Mouse (Mus musculus) MN1 (cell line): ENCODE data around the gene Slc16a11.

Experiments used
- DNase-seq: peaks from one replicate; pipeline ENCODE4 v3.0.0-alpha.2; 2016; ENCODE audit warnings: low spot score

Gene Slc16a11

DNA sequence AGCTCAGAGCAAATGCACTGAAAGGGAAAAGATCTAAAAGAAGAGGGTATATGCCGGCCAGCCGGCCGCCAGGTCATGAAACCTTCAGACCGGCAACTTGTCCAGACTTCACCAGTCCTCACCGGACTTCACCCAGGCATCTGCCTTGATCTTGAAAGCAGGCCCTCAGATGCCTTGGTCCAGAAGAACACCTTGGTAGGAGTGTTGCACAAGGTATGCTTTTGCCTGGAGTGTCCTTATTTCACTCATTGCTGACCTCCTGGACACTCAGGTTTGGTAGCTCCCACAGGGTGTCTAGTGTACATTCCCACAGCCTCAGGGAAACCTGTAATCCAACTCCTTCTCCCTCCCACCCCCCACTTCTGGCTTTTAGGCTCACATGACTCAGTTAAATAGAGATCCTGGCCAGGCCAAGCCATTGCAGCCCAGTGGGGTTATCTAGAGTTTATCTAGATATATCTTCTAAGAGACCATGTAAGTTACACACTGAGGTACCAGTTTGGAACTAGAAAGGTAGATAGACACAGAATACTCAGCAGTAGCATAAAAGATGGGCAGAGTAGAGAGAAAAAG lies 12.4 kb upstream of the Slc16a11 start:
- DNase-seq: no peak

DNA sequence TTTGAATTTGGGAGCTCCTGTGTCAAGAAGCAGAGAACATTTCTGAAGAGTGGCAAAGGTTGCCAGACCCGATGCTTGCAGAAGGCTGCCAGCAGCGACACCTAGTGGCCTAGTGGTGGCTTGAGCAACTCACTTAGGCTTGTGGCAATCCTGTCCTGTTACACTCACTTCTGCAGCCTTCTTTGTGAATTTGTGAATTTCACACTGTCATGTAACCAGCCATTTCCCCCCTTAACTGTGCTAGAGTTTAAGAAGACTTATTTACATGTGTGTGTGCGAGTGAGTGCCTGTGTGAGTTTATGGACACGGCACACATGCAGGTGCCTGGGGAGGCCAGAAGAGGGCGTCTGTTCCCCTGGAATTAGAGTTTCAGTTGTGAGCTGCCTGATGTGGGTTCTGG lies 10.9 kb upstream of the Slc16a11 start:
- DNase-seq: peak; percentile 80

DNA sequence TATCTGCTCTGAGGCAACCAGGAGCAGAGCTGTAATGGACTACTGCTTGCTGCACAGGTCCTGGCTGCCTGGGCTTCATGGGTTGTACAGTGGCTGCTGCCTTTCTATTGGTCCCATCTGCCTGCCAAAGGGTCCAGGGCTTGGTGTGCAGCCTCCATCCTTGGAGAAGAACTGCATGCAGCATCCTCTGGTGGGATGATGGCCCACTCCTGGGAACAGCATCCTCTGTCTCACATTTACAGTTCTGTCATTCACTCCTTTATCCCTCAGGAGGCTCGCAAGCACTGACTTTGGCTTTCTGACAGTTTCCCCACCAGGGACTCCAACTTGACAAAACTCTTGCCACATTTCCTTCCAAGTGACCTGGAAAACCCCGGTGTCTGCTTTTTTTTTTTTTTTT lies 5.8 kb upstream of the Slc16a11 start:
- DNase-seq: no peak

DNA sequence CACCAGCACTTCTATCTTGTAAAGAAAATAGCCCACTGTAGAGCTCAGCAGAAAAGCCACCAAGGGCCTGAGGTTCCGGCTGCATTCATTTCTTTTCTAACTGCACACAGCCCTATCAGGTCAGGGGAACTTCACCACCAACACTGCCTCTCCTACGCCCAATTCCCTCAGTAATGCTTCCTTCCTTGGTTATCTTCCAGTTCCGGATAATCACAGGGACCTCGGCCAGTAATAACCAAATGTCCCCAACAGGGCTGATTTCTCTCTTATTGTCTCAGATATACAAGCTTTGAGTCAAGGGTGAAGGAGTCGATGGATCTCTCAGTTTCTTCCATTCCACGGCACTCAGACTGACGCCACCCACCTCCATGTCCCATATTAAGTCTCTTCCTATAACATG lies 5.3 kb upstream of the Slc16a11 start:
- DNase-seq: no peak

DNA sequence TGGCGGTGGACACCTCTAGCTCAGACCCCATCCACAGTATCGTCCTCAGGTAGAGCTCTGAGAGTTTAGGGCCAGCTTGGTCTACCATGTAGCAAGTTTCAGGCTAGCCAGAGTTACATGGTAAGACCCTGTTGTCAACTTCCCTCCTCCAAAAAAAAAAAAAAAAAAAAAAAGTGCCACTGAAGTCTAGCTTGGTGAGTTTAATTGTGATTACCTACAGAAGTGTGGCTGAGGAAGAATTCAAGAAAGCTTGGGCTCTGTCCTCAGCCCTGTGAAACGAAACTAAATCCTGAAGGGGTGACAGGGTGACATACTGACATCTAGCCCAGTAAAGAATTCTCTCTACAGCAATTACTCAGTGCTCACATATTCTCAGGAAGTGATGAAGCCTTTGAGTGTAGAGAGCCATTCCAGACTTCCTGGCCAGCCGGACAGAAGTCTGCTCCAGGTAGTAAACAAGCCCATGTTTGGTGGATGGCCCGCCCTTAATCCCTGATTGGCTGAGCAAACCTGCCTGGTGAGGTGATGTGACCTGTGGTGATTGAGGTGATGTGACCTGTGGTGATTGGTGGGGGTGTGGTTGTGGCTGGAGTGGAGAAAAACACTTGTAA lies 3.7 kb upstream of the Slc16a11 start:
- no peak for DNase-seq

DNA sequence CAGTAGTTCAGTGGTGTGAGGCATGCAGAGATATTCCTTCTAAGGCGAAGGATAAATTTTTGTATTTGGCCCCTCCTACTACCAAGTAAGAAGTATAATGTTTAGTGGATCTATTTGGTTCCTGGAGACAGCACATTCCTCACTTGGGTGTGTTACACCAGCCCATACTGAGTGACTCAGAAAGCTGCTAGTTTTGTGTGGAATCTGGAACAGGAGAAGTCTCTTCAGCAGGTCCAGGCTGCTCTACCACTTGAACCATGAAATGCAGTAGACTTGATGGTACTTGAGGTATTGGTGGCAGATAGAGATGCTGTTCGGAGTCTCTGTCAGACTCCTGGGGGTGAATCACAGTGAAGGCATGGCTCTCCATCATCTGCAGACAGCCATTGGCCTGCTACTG lies 1.9 kb upstream of the Slc16a11 start:
- DNase-seq: no peak

DNA sequence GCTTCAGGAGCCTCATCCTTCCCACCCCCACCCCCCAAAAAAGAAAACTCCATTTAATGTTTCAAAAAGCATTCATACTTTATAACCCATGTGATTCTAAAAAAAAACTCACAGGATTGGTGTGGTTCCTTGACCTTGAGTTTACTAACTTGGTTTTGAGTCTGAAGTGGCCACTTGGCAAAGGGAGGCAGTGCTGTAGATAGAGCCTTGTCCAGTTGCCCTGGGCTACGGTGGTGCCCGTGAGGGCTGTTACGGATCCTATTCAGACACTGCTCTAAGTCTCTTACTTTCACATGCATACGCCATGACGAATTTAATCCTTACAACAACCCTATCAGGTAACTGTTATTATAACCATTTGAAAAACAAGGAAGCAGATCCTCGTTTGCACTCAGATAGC lies 580 bp upstream of the Slc16a11 start:
- DNase-seq: no peak

DNA sequence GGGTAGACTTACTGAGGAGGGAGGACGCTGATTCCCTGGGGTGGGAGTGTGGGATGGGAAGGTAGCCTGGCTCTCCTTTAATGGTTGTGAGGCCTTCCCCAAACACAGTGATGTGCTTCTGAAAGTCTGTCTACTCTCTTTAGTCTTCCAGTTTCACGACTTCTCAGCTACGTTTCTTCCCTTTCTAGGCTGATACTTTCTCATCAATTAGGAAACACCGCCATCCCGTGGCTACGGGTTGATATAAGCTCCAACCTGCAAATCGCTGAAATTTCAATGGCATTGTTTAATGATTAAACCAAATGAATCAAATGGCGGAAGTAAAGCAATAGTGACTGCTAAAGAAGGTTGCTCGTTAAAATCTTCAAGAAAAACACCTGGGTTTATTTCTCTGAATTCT lies 344 bp downstream of the Slc16a11 start:
- peak; percentile 78 for DNase-seq

DNA sequence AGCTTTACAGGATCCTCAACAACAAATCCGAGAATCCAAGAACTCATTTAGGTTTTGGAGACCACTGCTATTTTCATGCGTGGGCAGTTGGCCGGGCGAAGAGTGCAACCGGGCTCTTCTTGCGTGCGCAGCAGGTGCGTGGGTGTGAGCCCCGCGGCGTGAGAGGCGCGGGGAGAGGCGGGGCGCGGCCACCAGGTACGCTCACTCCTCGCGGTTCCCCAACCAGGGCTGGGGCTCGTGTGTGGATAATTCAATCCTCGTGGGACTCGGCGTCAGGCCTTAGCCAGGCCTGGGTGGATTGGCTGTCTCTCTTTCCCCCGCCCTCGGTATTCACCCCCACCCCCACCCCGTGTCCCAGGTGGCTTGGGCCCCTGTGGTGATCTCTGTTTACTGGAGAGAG lies 1.2 kb downstream of the Slc16a11 start:
- no peak for DNase-seq

DNA sequence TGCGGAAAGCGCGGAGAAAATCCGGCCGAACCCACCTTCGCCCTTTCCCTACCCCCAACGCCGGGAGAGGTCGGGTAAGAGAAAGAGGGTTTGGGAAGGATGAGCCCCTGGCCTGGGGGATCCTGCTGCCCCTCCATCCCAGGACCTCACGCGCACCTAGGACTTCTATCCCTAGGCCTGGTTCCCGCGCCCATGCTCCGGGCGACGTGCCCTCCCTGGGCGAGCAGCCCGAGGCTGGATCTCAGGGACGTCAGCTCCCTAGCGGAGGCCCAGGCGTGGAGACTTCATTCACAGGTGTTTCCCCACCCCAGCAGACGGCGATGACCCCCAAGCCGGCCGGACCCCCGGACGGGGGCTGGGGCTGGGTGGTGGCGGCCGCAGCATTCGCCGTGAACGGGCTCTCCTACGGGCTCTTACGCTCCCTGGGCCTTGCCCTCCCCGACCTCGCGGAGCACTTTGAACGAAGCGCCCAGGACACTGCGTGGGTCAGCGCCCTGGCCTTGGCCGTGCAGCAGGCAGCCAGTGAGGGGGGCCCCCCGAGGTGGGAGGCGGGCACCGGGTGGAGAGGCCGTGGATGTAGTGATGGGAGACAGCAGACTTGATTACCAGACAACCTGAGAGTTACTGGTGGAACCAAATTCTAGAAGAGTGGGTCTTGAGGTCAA lies 1.8 kb downstream of the Slc16a11 start:
- DNase-seq: no peak

DNA sequence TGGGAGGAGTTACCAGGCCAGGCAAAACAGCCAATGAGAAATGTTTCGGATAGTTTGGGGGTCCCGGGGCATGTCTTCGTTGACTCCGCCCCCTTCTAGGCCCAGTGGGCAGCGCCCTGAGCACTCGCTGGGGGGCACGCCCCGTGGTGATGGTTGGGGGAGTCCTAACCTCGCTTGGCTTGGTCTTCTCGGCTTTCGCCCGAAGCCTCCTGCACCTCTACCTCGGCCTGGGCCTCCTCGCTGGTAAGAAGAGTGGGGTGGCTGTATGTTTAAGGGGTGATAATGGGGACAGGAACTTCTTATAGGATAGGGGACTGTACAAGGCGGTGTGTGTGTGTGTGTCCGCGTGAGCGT lies 2.3 kb downstream of the Slc16a11 start:
- DNase-seq: no peak

DNA sequence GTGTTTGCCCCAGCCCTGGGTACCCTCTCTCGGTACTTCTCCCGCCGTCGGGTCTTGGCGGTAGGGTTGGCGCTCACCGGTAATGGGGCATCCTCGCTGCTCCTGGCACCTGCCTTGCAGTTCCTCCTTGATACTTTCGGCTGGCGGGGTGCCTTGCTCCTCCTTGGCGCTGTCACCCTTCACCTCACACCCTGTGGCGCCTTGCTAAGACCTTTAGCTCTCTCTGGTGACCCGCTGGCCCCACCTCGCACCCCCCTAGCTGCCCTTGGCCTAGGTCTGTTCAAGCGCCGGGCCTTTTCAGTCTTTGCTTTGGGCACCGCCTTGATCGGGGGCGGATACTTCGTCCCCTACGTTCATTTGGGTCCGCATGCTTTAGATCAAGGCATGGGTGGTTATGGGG lies 2.7 kb downstream of the Slc16a11 start:
- no peak for DNase-seq

DNA sequence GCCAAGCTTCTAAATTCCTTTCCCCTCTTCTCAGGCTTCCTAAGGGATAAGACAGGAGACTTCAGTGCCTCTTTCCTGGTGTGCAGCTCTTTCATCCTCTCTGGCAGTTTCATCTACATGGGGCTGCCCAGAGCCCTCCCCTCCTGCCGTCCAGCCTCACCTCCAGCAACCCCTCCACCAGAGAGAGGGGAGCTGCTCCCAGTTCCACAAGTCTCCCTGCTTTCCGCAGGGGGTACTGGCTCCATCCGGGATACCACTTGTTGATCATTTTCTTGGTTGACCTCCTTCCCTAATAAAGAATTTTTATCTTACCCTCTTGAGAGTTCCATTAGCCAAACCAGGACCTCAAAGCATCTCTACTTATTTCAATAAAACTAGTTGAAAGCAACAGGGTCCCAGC lies 3.6 kb downstream of the Slc16a11 start:
- no peak for DNase-seq

DNA sequence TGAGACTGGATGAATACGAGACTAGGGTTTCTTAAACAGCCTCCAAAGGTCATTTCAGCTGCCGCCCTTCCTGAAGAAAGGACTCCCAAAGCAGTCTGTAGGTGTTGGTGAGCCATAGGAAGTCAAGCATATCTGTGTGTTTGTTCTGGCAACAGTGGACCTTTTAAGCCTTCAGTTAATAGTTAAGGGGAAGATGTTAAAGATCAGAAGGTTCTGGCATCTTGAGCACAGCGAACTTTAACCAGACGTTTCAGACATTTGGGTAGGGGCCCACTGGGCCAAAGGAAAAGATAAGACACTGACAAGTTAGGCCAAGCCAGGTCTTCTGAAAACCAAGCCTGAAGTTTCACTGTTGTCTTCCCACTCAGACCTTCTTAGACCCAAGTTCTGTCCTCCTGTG lies 5.5 kb downstream of the Slc16a11 start:
- DNase-seq: no peak

DNA sequence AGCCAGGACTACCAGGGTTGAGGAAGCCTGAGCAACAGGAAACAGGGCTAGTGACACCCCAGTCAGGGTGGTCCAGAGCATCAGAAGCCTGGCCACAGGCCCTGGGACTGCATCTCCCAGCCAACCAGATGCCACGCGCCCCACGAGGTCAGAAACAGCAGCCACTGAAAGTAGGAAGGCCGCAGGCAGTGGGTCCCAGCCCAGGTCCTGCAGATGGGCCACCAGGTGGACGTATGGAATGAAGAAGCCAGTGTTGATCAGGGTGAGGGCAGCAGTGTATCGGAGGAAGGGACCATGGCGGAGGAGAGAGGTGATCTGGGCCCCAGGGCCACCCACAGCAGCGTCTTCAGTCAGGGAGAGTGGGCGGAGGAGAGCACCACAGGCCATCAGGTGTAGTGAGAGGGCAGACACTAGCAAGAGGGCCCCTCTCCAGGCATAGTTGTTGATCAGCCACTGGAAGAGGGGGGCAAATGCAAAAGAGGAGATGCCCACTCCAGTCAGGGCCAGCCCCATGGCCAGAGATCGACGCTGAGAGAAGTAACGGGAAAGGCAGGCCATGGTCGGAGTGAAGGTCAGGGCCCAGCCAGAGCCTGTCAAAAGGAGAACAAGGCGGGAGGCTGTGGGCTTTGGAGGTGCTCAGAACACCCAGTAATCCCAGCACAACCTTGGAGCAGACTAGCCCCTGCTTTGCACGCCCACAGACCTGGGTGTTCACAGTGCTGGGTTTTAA lies 6.4 kb downstream of the Slc16a11 start:
- DNase-seq: no peak

DNA sequence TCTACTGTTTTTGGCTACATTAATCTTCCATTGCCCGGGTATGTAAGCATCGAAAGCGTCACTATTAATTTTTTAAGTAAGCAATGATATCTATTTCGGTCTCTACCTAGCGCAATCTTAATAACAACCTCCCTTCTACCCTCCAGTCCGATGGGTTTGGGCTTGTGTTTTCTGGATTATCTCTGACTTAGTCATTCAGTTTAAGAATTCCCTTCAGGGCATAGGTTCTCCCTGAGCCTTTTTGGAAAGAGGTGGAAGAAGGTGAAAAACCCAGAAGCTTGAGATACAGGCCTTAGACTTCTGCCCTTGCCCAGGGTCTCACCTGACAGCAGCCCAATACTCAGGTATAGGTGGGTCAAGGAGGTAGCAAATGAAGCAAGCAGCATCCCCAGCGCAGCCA lies 7.3 kb downstream of the Slc16a11 start:
- DNase-seq: no peak

DNA sequence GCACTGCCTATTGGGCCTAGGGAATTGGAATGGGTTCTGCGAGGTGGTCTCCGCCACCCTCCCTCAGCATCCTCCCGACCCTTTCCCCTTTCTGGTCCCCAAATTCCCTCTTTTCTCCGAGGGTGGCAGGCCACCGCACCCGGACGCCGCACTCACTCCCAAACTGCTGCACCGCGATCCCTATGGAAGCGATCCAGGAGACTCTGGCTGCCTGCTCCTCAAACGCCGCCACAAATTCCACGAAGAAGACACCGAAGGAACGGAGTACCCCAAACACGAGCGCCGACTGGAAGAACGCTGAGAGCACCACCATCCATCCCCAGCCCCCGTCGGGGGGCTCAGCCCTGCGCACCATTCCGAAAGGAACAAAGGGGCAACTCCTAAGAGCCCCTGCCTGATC lies 7.8 kb downstream of the Slc16a11 start:
- no peak for DNase-seq

DNA sequence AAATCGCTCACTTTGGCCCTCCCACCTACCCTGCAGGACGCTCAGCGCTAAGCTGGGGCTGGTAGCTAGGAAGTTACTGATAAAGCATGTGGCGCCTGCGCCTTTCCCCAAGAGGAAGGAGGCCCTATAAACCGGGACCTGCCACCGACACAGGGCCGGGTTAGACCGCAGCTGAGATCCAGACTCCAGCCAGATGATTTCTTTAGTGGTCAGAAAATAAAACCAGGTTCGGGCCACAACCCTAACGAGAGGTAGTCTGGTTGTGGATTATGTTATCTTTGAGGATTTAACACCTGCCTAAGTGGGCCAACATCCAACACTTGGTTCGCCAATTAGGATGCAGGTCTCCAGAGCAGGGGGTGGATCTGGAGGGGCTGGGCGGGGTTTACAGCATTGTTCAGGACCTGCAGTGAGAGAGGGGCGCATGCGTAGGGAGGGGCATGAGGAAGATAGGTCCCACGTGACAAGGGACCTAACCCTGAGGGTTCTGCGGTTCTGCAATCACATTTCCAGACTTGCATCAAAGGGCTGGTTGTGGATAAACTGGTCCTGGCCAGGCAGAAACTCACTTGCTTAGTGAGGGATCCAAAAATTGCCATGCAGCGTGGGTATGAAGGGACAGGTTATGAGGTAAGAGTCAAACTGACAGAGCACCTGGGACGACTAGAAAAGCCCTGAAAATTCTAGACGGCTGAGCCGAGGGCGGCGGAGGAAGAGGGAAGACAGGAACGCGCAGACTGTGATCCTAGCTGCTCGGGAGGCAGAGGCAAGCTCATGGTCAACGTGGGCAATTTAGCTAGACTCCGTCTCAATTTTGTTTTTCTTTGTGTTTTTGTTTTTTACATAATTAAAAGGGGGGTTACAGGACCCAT lies 8.4 kb downstream of the Slc16a11 start, which contains the start of gene Slc16a13:
TSS of gene Slc16a13 (minus strand) at position 334 of the 872 bp plus-strand sequence.
- DNase-seq: peak; percentile 96

DNA sequence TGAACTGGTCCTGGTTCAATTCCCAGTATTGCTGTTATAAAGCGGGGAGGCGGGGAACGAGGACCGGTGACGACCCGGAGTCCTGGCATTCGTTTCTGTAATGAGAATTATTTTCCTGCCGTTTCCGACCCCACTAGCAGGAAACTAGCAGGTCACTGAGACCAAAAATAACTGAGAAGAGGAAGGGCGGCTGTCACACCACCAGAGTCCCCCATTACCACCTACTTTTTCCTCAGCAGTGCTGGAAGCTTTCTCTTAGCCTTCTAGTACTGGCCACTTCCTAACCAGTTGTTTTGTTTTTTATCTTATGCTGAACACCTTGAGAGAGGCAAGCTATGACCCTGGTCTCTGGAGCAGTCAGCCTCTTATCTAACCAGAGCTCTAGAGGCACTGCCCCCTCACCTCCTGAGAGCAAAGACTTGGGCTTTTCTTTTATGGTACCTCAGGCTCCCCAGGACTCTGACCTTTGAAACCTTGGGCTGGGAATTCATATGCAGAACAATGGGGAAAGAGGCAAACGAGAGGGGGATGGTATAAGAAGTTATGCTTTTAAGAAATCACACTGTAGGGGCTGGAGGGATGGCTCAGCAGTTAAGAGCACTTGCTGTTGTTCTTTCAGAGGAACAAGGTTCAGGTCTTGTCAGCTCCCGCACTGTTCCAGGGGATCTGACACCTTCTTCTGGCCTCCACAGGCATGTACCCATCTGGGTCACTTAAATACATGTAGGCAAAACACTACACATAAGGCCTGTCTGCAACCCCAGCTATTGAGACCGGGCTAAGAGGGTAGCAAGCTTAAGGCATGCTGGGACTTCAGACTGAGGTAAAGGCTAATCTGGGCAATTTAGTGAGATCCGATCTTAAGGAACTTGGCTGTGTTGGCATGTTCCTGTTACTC lies 9.3 kb downstream of the Slc16a11 start:
- no peak for DNase-seq

DNA sequence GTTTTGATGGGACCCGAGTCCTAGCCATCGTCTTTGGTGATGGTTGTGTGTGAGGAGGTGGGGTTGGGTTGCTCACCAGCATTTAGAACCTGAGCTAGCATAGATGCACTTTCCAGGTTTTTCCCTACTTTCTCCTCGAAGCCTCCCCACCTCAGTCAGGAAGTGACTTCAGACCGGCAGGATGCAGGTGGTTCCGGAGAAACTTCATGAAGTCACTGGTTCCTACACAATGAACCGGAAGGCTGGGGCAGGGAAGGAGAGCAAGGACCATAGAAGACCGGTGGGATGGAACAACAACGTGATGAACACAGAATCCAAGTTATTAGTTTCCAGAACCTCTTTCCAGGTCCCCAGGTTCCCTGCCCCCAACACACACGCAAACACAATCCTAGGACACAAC lies 11.2 kb downstream of the Slc16a11 start:
- DNase-seq: no peak
